Mouse (Mus musculus) neural tube, embryonic 15.5 days (tissue): ENCODE results near the gene Dek. TPM values are rescaled to one million over a fixed set of nuclear protein-coding genes. Genes with fewer than 3 reads are reported as not detected.

Source experiments
- ATAC-seq: fragments of 200-750 bp; cut with Nextera tagmentation; 2 replicates; pipeline ENCODE4 v1.8.0; 2017; ENCODE audit warnings: mild to moderate bottlenecking, moderate TSS enrichment, moderate library complexity; ENCODE audit not compliant: low FRiP score
- H3K27ac ChIP-seq: fragments of 300-500 bp; sonication (generic); replicated peaks from 2 replicates; pipeline ENCODE4 v1.5.1; 2015; ENCODE audit warnings: mild to moderate bottlenecking, inconsistent platforms
- H3K27me3 ChIP-seq: fragments of 300-500 bp; sonication (generic); replicated peaks from 2 replicates; pipeline ENCODE4 v1.6.1; 2015; ENCODE audit warnings: inconsistent platforms
- H3K36me3 ChIP-seq: fragments of 300-500 bp; sonication (generic); 2 replicates; pipeline ENCODE4 v1.6.1; 2015; ENCODE audit warnings: inconsistent platforms
- H3K4me1 ChIP-seq: fragments of 300-500 bp; sonication (generic); 2 replicates; pipeline ENCODE4 v1.6.1; 2015; ENCODE audit warnings: inconsistent platforms
- H3K4me2 ChIP-seq: fragments of 300-500 bp; sonication (generic); 2 replicates; pipeline ENCODE4 v1.6.1; 2015; ENCODE audit warnings: inconsistent platforms, mild to moderate bottlenecking, moderate library complexity
- H3K4me3 ChIP-seq: fragments of 300-500 bp; sonication (generic); replicated peaks from 2 replicates; pipeline ENCODE4 v1.5.1; 2015; ENCODE audit warnings: mild to moderate bottlenecking, inconsistent platforms
- H3K9ac ChIP-seq: fragments of 300-500 bp; sonication (generic); replicated peaks from 2 replicates; pipeline ENCODE4 v1.6.1; 2015; ENCODE audit warnings: mild to moderate bottlenecking, inconsistent platforms
- H3K9me3 ChIP-seq: fragments of 300-500 bp; sonication (generic); replicated peaks from 2 replicates; pipeline ENCODE4 v1.6.1; 2016; ENCODE audit warnings: inconsistent platforms
- WGBS: fragments of 180-500 bp; shearing (Covaris S2); methylation state at CpG from one replicate; pipeline ENCODE4 v1.1.7; 2015; ENCODE audit warnings: mixed read lengths; 5-methylcytosine and 5-hydroxymethylcytosine counted together
- polyA plus RNA-seq: library from polyadenylated mRNA; unstranded; fragments of >200 nt; fragmentation: Nextera tagmentation; extraction: Ambion mirVana; gene quantifications from 2 replicates; pipeline ENCODE4 v1.2.1, GENCODE M21; 2015

The Dek gene
- polyA plus RNA-seq, 1 experiment from 2014 or later, result 107 TPM

- Histone ChIP-seq H3K9me3 (no peaks in the 10 kb centered on the region), H3K27ac (no peak overlapping the region), H3K9ac (no peak overlapping the region), H3K4me1 (no peaks in the 10 kb centered on the region), H3K4me2 (no peak overlapping the region), H3K4me3 (no peak overlapping the region), H3K27me3 (no peaks in the 10 kb centered on the region), H3K36me3 (peaks cover 82% of the 10 kb centered on the region)
- ATAC-seq, result no peak
- 84% methylated on average over 5 of the region's 5 CpGs for WGBS
These were observed 29.8 kb downstream of the Dek start for GRCm38 (mm10) chr13:47076156-47076555.

GRCm38 (mm10) chr13:47072484-47072883 lies 33.5 kb downstream of the Dek start:
- no peak overlapping the region for H3K4me2 ChIP-seq
- no peaks in the 10 kb centered on the region for H3K27me3 ChIP-seq
- no peak overlapping the region for H3K4me3 ChIP-seq
- WGBS, result 92% methylated on average over 5 of the region's 5 CpGs
- no peaks in the 10 kb centered on the region for H3K4me1 ChIP-seq
- no peak overlapping the region for H3K27ac ChIP-seq
- H3K9me3 ChIP-seq, result no peaks in the 10 kb centered on the region
- peaks cover 69% of the 10 kb centered on the region for H3K36me3 ChIP-seq
- H3K9ac ChIP-seq, result no peak overlapping the region
- no peak for ATAC-seq

- no peaks in the 10 kb centered on the region for H3K4me1 ChIP-seq
- H3K9ac ChIP-seq, result no peak overlapping the region
- H3K36me3 ChIP-seq, result peaks cover 70% of the 10 kb centered on the region
- no peak overlapping the region for H3K27ac ChIP-seq
- 96% methylated on average over 13 of the region's 13 CpGs for WGBS
- no peaks in the 10 kb centered on the region for H3K27me3 ChIP-seq
- no peak overlapping the region for H3K4me2 ChIP-seq
- no peaks in the 10 kb centered on the region for H3K9me3 ChIP-seq
- no peak overlapping the region for H3K4me3 ChIP-seq
- no peak for ATAC-seq
These were observed 34.1 kb downstream of the Dek start for GRCm38 (mm10) chr13:47071871-47072270.

- WGBS, result 80% methylated on average over 15 of the region's 15 CpGs
- H3K36me3 ChIP-seq, result peaks cover 78% of the 10 kb centered on the region
- H3K27me3 ChIP-seq, result no peaks in the 10 kb centered on the region
- no peak overlapping the region for H3K4me3 ChIP-seq
- H3K27ac ChIP-seq, result no peak overlapping the region
- H3K9ac ChIP-seq, result no peak overlapping the region
- no peak for ATAC-seq
- no peaks in the 10 kb centered on the region for H3K4me1 ChIP-seq
- H3K4me2 ChIP-seq, result no peak overlapping the region
- H3K9me3 ChIP-seq, result no peaks in the 10 kb centered on the region
These were observed 35.5 kb downstream of the Dek start for GRCm38 (mm10) chr13:47070329-47071080.

- Histone ChIP-seq H3K4me1 (no peaks in the 10 kb centered on the region), H3K27me3 (no peaks in the 10 kb centered on the region), H3K27ac (no peak overlapping the region), H3K9me3 (no peaks in the 10 kb centered on the region), H3K36me3 (peaks cover 72% of the 10 kb centered on the region), H3K4me3 (no peak overlapping the region), H3K4me2 (no peak overlapping the region), H3K9ac (no peak overlapping the region)
- WGBS, result 90% methylated on average over 6 of the region's 6 CpGs
- no peak for ATAC-seq
These were observed 39.0 kb downstream of the Dek start for GRCm38 (mm10) chr13:47067001-47067400.

- no peak overlapping the region for H3K4me2 ChIP-seq
- no peak overlapping the region for H3K27ac ChIP-seq
- peaks cover 72% of the 10 kb centered on the region for H3K36me3 ChIP-seq
- H3K4me3 ChIP-seq, result no peak overlapping the region
- no peaks in the 10 kb centered on the region for H3K27me3 ChIP-seq
- ATAC-seq, result no peak
- WGBS, result 95% methylated on average over 10 of the region's 10 CpGs
- no peaks in the 10 kb centered on the region for H3K4me1 ChIP-seq
- H3K9me3 ChIP-seq, result no peaks in the 10 kb centered on the region
- no peak overlapping the region for H3K9ac ChIP-seq
These were observed 39.5 kb downstream of the Dek start for GRCm38 (mm10) chr13:47066516-47066915.

GRCm38 (mm10) chr13:47063985-47064760 lies 41.8 kb downstream of the Dek start:
- no peak overlapping the region for H3K4me3 ChIP-seq
- WGBS, result 82% methylated on average over 15 of the region's 15 CpGs
- peaks cover 81% of the 10 kb centered on the region for H3K36me3 ChIP-seq
- H3K27me3 ChIP-seq, result no peaks in the 10 kb centered on the region
- H3K9me3 ChIP-seq, result no peaks in the 10 kb centered on the region
- H3K9ac ChIP-seq, result no peak overlapping the region
- ATAC-seq, result no peak
- no peaks in the 10 kb centered on the region for H3K4me1 ChIP-seq
- H3K4me2 ChIP-seq, result no peak overlapping the region
- no peak overlapping the region for H3K27ac ChIP-seq

- H3K36me3 ChIP-seq, result peaks cover 82% of the 10 kb centered on the region
- no peaks in the 10 kb centered on the region for H3K9me3 ChIP-seq
- H3K9ac ChIP-seq, result no peak overlapping the region
- no peaks in the 10 kb centered on the region for H3K4me1 ChIP-seq
- H3K4me3 ChIP-seq, result no peak overlapping the region
- H3K27ac ChIP-seq, result no peak overlapping the region
- WGBS, result 97% methylated on average over 17 of the region's 17 CpGs
- H3K4me2 ChIP-seq, result no peak overlapping the region
- no peaks in the 10 kb centered on the region for H3K27me3 ChIP-seq
- no peak for ATAC-seq
These were observed 43.2 kb downstream of the Dek start for GRCm38 (mm10) chr13:47062756-47063155.

- Histone ChIP-seq H3K9me3 (no peaks in the 10 kb centered on the region), H3K27ac (no peak overlapping the region), H3K4me1 (no peaks in the 10 kb centered on the region), H3K27me3 (no peaks in the 10 kb centered on the region), H3K9ac (no peak overlapping the region), H3K4me3 (no peak overlapping the region), H3K4me2 (no peak overlapping the region), H3K36me3 (peaks cover 75% of the 10 kb centered on the region)
- no peak for ATAC-seq
- 86% methylated on average over 5 of the region's 5 CpGs for WGBS
These were observed 49.2 kb downstream of the Dek start for GRCm38 (mm10) chr13:47056781-47057180.

GRCm38 (mm10) chr13:47056126-47056525 lies 49.9 kb downstream of the Dek start:
- peaks cover 71% of the 10 kb centered on the region for H3K36me3 ChIP-seq
- H3K9ac ChIP-seq, result no peak overlapping the region
- no peaks in the 10 kb centered on the region for H3K4me1 ChIP-seq
- H3K27ac ChIP-seq, result no peak overlapping the region
- 86% methylated on average over 11 of the region's 11 CpGs for WGBS
- ATAC-seq, result no peak
- H3K27me3 ChIP-seq, result no peaks in the 10 kb centered on the region
- no peak overlapping the region for H3K4me3 ChIP-seq
- no peak overlapping the region for H3K4me2 ChIP-seq
- no peaks in the 10 kb centered on the region for H3K9me3 ChIP-seq

- Histone ChIP-seq H3K4me2 (no peak overlapping the region), H3K27ac (no peak overlapping the region), H3K9ac (no peak overlapping the region), H3K36me3 (peaks cover 73% of the 10 kb centered on the region), H3K9me3 (no peaks in the 10 kb centered on the region), H3K27me3 (no peaks in the 10 kb centered on the region), H3K4me3 (no peak overlapping the region), H3K4me1 (no peaks in the 10 kb centered on the region)
- WGBS, result 41% methylated on average over 10 of the region's 10 CpGs
- no peak for ATAC-seq
These were observed 52.0 kb downstream of the Dek start for GRCm38 (mm10) chr13:47053971-47054370.

GRCm38 (mm10) chr13:47050009-47050408 lies 56.0 kb downstream of the Dek start:
- Histone ChIP-seq H3K4me1 (no peaks in the 10 kb centered on the region), H3K9me3 (no peaks in the 10 kb centered on the region), H3K4me3 (no peak overlapping the region), H3K27me3 (no peaks in the 10 kb centered on the region), H3K27ac (no peak overlapping the region), H3K9ac (no peak overlapping the region), H3K4me2 (no peak overlapping the region), H3K36me3 (peaks cover 48% of the 10 kb centered on the region)
- 85% methylated on average over 4 of the region's 4 CpGs for WGBS
- no peak for ATAC-seq
